Mouse (Mus musculus) adrenal gland, postnatal 36 days (tissue): ENCODE data around the gene Sirpb1b. TPM values are rescaled to one million over a fixed set of nuclear protein-coding genes. Genes with fewer than 3 reads are reported as not detected.
"Not testable (repeated sequence)": the region's sequence is repeated elsewhere in the genome, so short reads cannot be mapped to it uniquely, and the experiment has no call there.

ENCODE experiments used
- DNase-seq, 2 experiments: peaks; one replicate each; pipeline ENCODE4 v3.0.0; 2021; ENCODE audit warnings: mixed read lengths in 1 of 2
- long read RNA-seq, 2 experiments: library from polyadenylated mRNA; stranded (forward); transcript quantifications; one replicate each; pipeline ENCODE4 v2.0.0; 2021; ENCODE audit warnings: borderline sequencing depth in 2 of 2
- total RNA-seq, 2 experiments: library from RNA; stranded (reverse); gene quantifications; 2 replicates each; pipeline ENCODE4 v1.2.3; 2021

Sirpb1b gene
- total RNA-seq: under 1 TPM in 1 of 2 experiments, not detected in 1; 0.73 TPM
- long read RNA-seq, experiment 1: 0 reads
- long read RNA-seq, experiment 2: 0 reads

GRCm38 (mm10) chr3:15574887-15575286, at the start of gene Sirpb1b:
Gene Sirpb1b, minus strand, starts transcription at chr3:15575065.
- not testable (repeated sequence) for DNase-seq

GRCm38 (mm10) chr3:15590377-15591117, 15.7 kb upstream of the Sirpb1b start:
- DNase-seq: not testable (repeated sequence)

- not testable (repeated sequence) for DNase-seq
These were observed 11.8 kb upstream of the Sirpb1b start for GRCm38 (mm10) chr3:15586665-15587064.

GRCm38 (mm10) chr3:15583452-15583851, 8.6 kb upstream of the Sirpb1b start:
- DNase-seq: no peak

- not testable (repeated sequence) for DNase-seq
These were observed 8.1 kb upstream of the Sirpb1b start for GRCm38 (mm10) chr3:15582948-15583347.

GRCm38 (mm10) chr3:15576466-15576865, 1.6 kb upstream of the Sirpb1b start:
- DNase-seq: not testable (repeated sequence)

GRCm38 (mm10) chr3:15528589-15528988, 46.3 kb downstream of the Sirpb1b start:
- no peak for DNase-seq

- DNase-seq: not testable (repeated sequence)
These were observed 61.3 kb downstream of the Sirpb1b start for GRCm38 (mm10) chr3:15513608-15514007.

- not testable (repeated sequence) for DNase-seq
These were observed 67.0 kb downstream of the Sirpb1b start for GRCm38 (mm10) chr3:15507792-15508321.

- DNase-seq: not testable (repeated sequence)
These were observed 100.0 kb downstream of the Sirpb1b start for GRCm38 (mm10) chr3:15474831-15475230.

GRCm38 (mm10) chr3:15470158-15470557, 104.7 kb downstream of the Sirpb1b start:
- DNase-seq: not testable (repeated sequence)

Other genes with a start within 250 kb of the Sirpb1b start
- gene Gm9733, start 242.8 kb downstream of the Sirpb1b start, total RNA-seq: not detected
- gene Sirpb1a, start 148.5 kb downstream of the Sirpb1b start, total RNA-seq: not detected